Comparison of ENCODE assay signal across 22 mouse cellular contexts in genomic region chr3:141509772-141510171, GRCm38 (mm10). TPM values are rescaled to one million over a fixed set of nuclear protein-coding genes. Genes with fewer than 3 reads are reported as not detected.
DNase-seq lines count a peak whose midpoint lies in the region; ATAC-seq and TF ChIP-seq lines count a peak whose summit lies in the region.
"Had no signal": no experiment of that assay in that cellular context is flagged by ENCODE, and none has a peak within 500 bp of the region (broad histone marks: within the 10 kb centered on the region; RNA-seq: fewer than 3 reads in every experiment).

No protein-coding gene starts in this region.

- intact Hi-C loops in left cerebral cortex, postnatal 10 days (cut with DNase I), result no loop called here

- H3K36me3 ChIP-seq in kidney, embryonic 15.5 days, result no peaks in the 10 kb centered on the region
- H3K36me3 ChIP-seq in limb, embryonic 14.5 days (ENCODE audit: control insufficient read depth, insufficient read depth, low read length), result no peaks in the 10 kb centered on the region
- H3K36me3 ChIP-seq in hindbrain, postnatal 0 days (ENCODE audit: insufficient read depth, low read length), result no peaks in the 10 kb centered on the region
- H3K36me3 ChIP-seq: embryonic facial prominence, embryonic 15.5 days; forebrain, embryonic 10.5 days; hindbrain, embryonic 15.5 days; intestine, embryonic 15.5 days; midbrain, embryonic 10.5 days had no signal

- no peak overlapping the region for H3K4me2 ChIP-seq in kidney, embryonic 15.5 days
- H3K4me2 ChIP-seq in limb, embryonic 14.5 days (replicated peaks; ENCODE audit: low read depth, low read length, severe bottlenecking), result no peak overlapping the region
- no peak overlapping the region for H3K4me2 ChIP-seq in hindbrain, postnatal 0 days (ENCODE audit: low read depth, low read length)
- H3K4me2 ChIP-seq: embryonic facial prominence, embryonic 15.5 days; hindbrain, embryonic 15.5 days; intestine, embryonic 15.5 days; liver, embryonic 11.5 days had no signal

- WGBS in kidney, embryonic 15.5 days, result 37% methylated on average over 1 of the region's 1 CpGs
- WGBS in limb, embryonic 14.5 days, result 33% methylated on average over 1 of the region's 1 CpGs
- WGBS in hindbrain, postnatal 0 days, result 58% methylated on average over 1 of the region's 1 CpGs

- H3K9me3 ChIP-seq in kidney, embryonic 15.5 days (replicated peaks), result no peaks in the 10 kb centered on the region
- no peaks in the 10 kb centered on the region for H3K9me3 ChIP-seq in limb, embryonic 14.5 days (ENCODE audit: control insufficient read depth, low read length)
- no peaks in the 10 kb centered on the region for H3K9me3 ChIP-seq in hindbrain, postnatal 0 days (ENCODE audit: low read length)
- H3K9me3 ChIP-seq: embryonic facial prominence, embryonic 15.5 days; forebrain, embryonic 10.5 days; hindbrain, embryonic 15.5 days; intestine, embryonic 15.5 days; midbrain, embryonic 10.5 days had no signal

- no peak for TF ChIP-seq CTCF in hindbrain, postnatal 0 days (IDR thresholded peaks at IDR 0.05; ENCODE audit: low read depth)

- ATAC-seq in kidney, embryonic 15.5 days (replicated peaks; ENCODE audit: low FRiP score), result no peak
- peak; percentile 68; the same call in 1 of the 2 replicates for ATAC-seq in limb, embryonic 14.5 days (ENCODE audit: low FRiP score, low read depth)
- ATAC-seq in hindbrain, postnatal 0 days, result no peak
- ATAC-seq: intestine, embryonic 15.5 days; liver, postnatal 0 days had no signal

- no peak for TF ChIP-seq POLR2A in limb, embryonic 14.5 days (IDR thresholded peaks at IDR 0.05; ENCODE audit: borderline replicate concordance, extremely low read depth, insufficient read depth, insufficient read length)

- peaks cover 10% of the 10 kb centered on the region for H3K4me1 ChIP-seq in kidney, embryonic 15.5 days
- H3K4me1 ChIP-seq in limb, embryonic 14.5 days (ENCODE audit: control insufficient read depth, insufficient read depth, low read length), result peaks cover 2% of the 10 kb centered on the region; the same call in 1 of the 2 replicates
- H3K4me1 ChIP-seq in hindbrain, postnatal 0 days (ENCODE audit: insufficient read depth, low read length), result no peaks in the 10 kb centered on the region
- H3K4me1 ChIP-seq: embryonic facial prominence, embryonic 15.5 days; hindbrain, embryonic 15.5 days; intestine, embryonic 15.5 days; midbrain, embryonic 10.5 days had no signal

- no peak overlapping the region for H3K4me3 ChIP-seq in kidney, embryonic 15.5 days (replicated peaks)
- H3K4me3 ChIP-seq in limb, embryonic 14.5 days (replicated peaks; ENCODE audit: low read length), result no peak overlapping the region
- H3K4me3 ChIP-seq in hindbrain, postnatal 0 days (ENCODE audit: low read length), result no peak overlapping the region
- H3K4me3 ChIP-seq: embryonic facial prominence, embryonic 15.5 days; forebrain, embryonic 10.5 days; hindbrain, embryonic 15.5 days; intestine, embryonic 15.5 days; midbrain, embryonic 10.5 days had no signal

- H3K27ac ChIP-seq in kidney, embryonic 15.5 days, result 0 out of 2 replicates have a peak overlapping the region, but pooled peaks have one; percentile 27
- H3K27ac ChIP-seq in limb, embryonic 14.5 days (replicated peaks; ENCODE audit: low read depth, low read length), result no peak overlapping the region
- no peak overlapping the region for H3K27ac ChIP-seq in hindbrain, postnatal 0 days
- H3K27ac ChIP-seq: embryonic facial prominence, embryonic 15.5 days; forebrain, embryonic 10.5 days; hindbrain, embryonic 15.5 days; intestine, embryonic 15.5 days; midbrain, embryonic 10.5 days had no signal

- no peaks in the 10 kb centered on the region for H3K27me3 ChIP-seq in kidney, embryonic 15.5 days
- H3K27me3 ChIP-seq in limb, embryonic 14.5 days (ENCODE audit: control insufficient read depth, insufficient read depth, low read length), result no peaks in the 10 kb centered on the region
- H3K27me3 ChIP-seq in hindbrain, postnatal 0 days (ENCODE audit: insufficient read depth, low read length), result no peaks in the 10 kb centered on the region
- H3K27me3 ChIP-seq: embryonic facial prominence, embryonic 15.5 days; hindbrain, embryonic 15.5 days; intestine, embryonic 15.5 days had no signal

- no peak for DNase-seq in kidney, adult 11 months
- peak; percentile 95 for DNase-seq in Muller cell, postnatal 12 days (ENCODE audit: inconsistent ontology term)
- peak; percentile 82 for DNase-seq in fibroblast of lung, adult 2 months (ENCODE audit: low read depth)
- peak; percentile 67 for DNase-seq in limb, embryonic 14.5 days (ENCODE audit: low spot score)
- DNase-seq in hindbrain, postnatal 0 days (ENCODE audit: low spot score), result no peak
- no peak for DNase-seq in left cerebral cortex, postnatal 10 days (ENCODE audit: extremely low spot score in 1 of 2, low spot score in 2 of 2)
- DNase-seq: adrenal gland, postnatal 10 days; cerebellum, adult 9-10 months; kidney, adult 9 months; kidney, postnatal 25 days; liver, postnatal 0 days; lung, postnatal 10 days; right cerebral cortex, postnatal 4 days; thymus, postnatal 14 days had no signal

- no peak overlapping the region for H3K9ac ChIP-seq in kidney, embryonic 15.5 days
- no peak overlapping the region for H3K9ac ChIP-seq in limb, embryonic 14.5 days (ENCODE audit: low read depth, low read length, severe bottlenecking)
- no peak overlapping the region for H3K9ac ChIP-seq in hindbrain, postnatal 0 days (replicated peaks; ENCODE audit: low read length)
- H3K9ac ChIP-seq: embryonic facial prominence, embryonic 15.5 days; hindbrain, embryonic 15.5 days; intestine, embryonic 15.5 days; liver, postnatal 0 days had no signal

RNA-seq across cellular contexts. Expression of gene Unc5c, which starts 44.8 kb away (rescaled TPM):
- polyA plus RNA-seq in kidney, embryonic 15.5 days (2015; fragmentation: Nextera tagmentation; extraction: Ambion mirVana), result 25.6 and 27.5 TPM in 2 replicates
- 11.9 and 15.4 TPM in 2 replicates for polyA plus RNA-seq in limb, embryonic 14.5 days (2012; rRNA removed)
- polyA plus RNA-seq in limb, embryonic 14.5 days (2014; fragmentation: Nextera tagmentation; extraction: Ambion mirVana), result 12.5 and 20.8 TPM in 2 replicates
- total RNA-seq in hindbrain, postnatal 0 days (2014; rRNA removed), result 92.4 and 106 TPM in 2 replicates
- 29.2 and 29.4 TPM in 2 replicates for polyA plus RNA-seq in hindbrain, postnatal 0 days (2015; fragmentation: Nextera tagmentation; extraction: Ambion mirVana)
- total RNA-seq in left cerebral cortex, postnatal 10 days (2021), result 10 to 100 TPM; 37.1 to 37.3 TPM
- total RNA-seq: hematopoietic stem cell, adult 5-6 weeks had no signal
- polyA plus RNA-seq: liver, postnatal 0 days had no signal

Comparison
In these comparisons a context has a peak if more than half of its experiments do, and no peak if none do; other contexts are left out.
1. DNase-seq: peak in Muller cell, postnatal 12 days (single experiment), fibroblast of lung, adult 2 months (single experiment) and limb, embryonic 14.5 days (single experiment); none in kidney, adult 11 months (single experiment), hindbrain, postnatal 0 days (single experiment) and left cerebral cortex, postnatal 10 days (0 of 2).